19 mouse cellular contexts compared by ENCODE assay signal in genomic region chr2:172580536-172581265, GRCm38 (mm10). TPM values are rescaled to one million over a fixed set of nuclear protein-coding genes. Genes with fewer than 3 reads are reported as not detected.
DNase-seq lines count a peak whose midpoint lies in the region; ATAC-seq and TF ChIP-seq lines count a peak whose summit lies in the region.
"Had no signal": no experiment of that assay in that cellular context is flagged by ENCODE, and none has a peak within 500 bp of the region (broad histone marks: within the 10 kb centered on the region; RNA-seq: fewer than 3 reads in every experiment).

No protein-coding gene starts in this region.

- H3K4me3 ChIP-seq in forebrain, embryonic 15.5 days = no peak overlapping the region
- H3K4me3 ChIP-seq in forebrain, embryonic 12.5 days (replicated peaks) = no peak overlapping the region
- H3K4me3 ChIP-seq in midbrain, embryonic 10.5 days = no peak overlapping the region
- H3K4me3 ChIP-seq in midbrain, embryonic 15.5 days = no peak overlapping the region
- H3K4me3 ChIP-seq in forebrain, postnatal 0 days (ENCODE audit: low read depth, low read length) = no peak overlapping the region
- H3K4me3 ChIP-seq: embryonic facial prominence, embryonic 13.5 days; heart, embryonic 13.5 days; left cerebral cortex, adult 2 months; lung, embryonic 15.5 days had no signal

- TF ChIP-seq CTCF in forebrain, postnatal 0 days (IDR thresholded peaks at IDR 0.05; ENCODE audit: low read depth) = no peak

- no peaks in the 10 kb centered on the region for H3K27me3 ChIP-seq in forebrain, embryonic 15.5 days
- H3K27me3 ChIP-seq in forebrain, embryonic 12.5 days = no peaks in the 10 kb centered on the region; the same call in 1 of the 2 replicates
- H3K27me3 ChIP-seq in midbrain, embryonic 10.5 days (ENCODE audit: low read depth, poor library complexity, severe bottlenecking) = peaks cover 38% of the 10 kb centered on the region
- H3K27me3 ChIP-seq in midbrain, embryonic 15.5 days (replicated peaks) = peaks cover 7% of the 10 kb centered on the region; the same call in 1 of the 2 replicates
- no peaks in the 10 kb centered on the region for H3K27me3 ChIP-seq in forebrain, postnatal 0 days (ENCODE audit: insufficient read depth, low read length)
- H3K27me3 ChIP-seq: embryonic facial prominence, embryonic 13.5 days; lung, embryonic 15.5 days had no signal

- H3K9ac ChIP-seq in forebrain, embryonic 15.5 days (replicated peaks) = no peak overlapping the region
- H3K9ac ChIP-seq in forebrain, embryonic 12.5 days = no peak overlapping the region
- no peak overlapping the region for H3K9ac ChIP-seq in midbrain, embryonic 15.5 days
- no peak overlapping the region for H3K9ac ChIP-seq in forebrain, postnatal 0 days
- H3K9ac ChIP-seq: embryonic facial prominence, embryonic 13.5 days; heart, embryonic 13.5 days; lung, embryonic 15.5 days had no signal

- ATAC-seq in forebrain, embryonic 15.5 days (replicated peaks) = peak; percentile 64
- ATAC-seq in forebrain, embryonic 12.5 days (ENCODE audit: low FRiP score) = no peak
- ATAC-seq in midbrain, embryonic 15.5 days (replicated peaks) = no peak
- peak; percentile 47 for ATAC-seq in forebrain, postnatal 0 days
- ATAC-seq in granulocyte monocyte progenitor cell, adult 5-6 weeks (replicated peaks; ENCODE audit: poor library complexity, severe bottlenecking) = no peak

- peak; percentile 15 for DNase-seq in midbrain, embryonic 10.5 days (ENCODE audit: low spot score)
- DNase-seq in adrenal gland, postnatal 14 days = peak; percentile 51
- DNase-seq in forebrain, postnatal 0 days = no peak
- DNase-seq: cerebellum, postnatal 25 days; gastrocnemius, postnatal 25 days; kidney, adult 8-10 months; kidney, postnatal 4 days had no signal

- 47% methylated on average over 12 of the region's 12 CpGs for WGBS in forebrain, embryonic 15.5 days
- 49% methylated on average over 12 of the region's 12 CpGs for WGBS in forebrain, embryonic 12.5 days
- 61% methylated on average over 12 of the region's 12 CpGs for WGBS in midbrain, embryonic 10.5 days
- WGBS in midbrain, embryonic 15.5 days = 49% methylated on average over 12 of the region's 12 CpGs
- WGBS in forebrain, postnatal 0 days = 46% methylated on average over 12 of the region's 12 CpGs

- H3K9me3 ChIP-seq in forebrain, embryonic 15.5 days = no peaks in the 10 kb centered on the region
- no peaks in the 10 kb centered on the region for H3K9me3 ChIP-seq in forebrain, embryonic 12.5 days
- no peaks in the 10 kb centered on the region for H3K9me3 ChIP-seq in midbrain, embryonic 10.5 days (replicated peaks)
- H3K9me3 ChIP-seq in midbrain, embryonic 15.5 days = no peaks in the 10 kb centered on the region
- H3K9me3 ChIP-seq in forebrain, postnatal 0 days (ENCODE audit: low read length) = no peaks in the 10 kb centered on the region
- H3K9me3 ChIP-seq: embryonic facial prominence, embryonic 13.5 days; heart, embryonic 13.5 days; lung, embryonic 15.5 days had no signal

- peaks cover 24% of the 10 kb centered on the region for H3K4me1 ChIP-seq in forebrain, embryonic 15.5 days
- H3K4me1 ChIP-seq in forebrain, embryonic 12.5 days = peaks cover 23% of the 10 kb centered on the region
- peaks cover 16% of the 10 kb centered on the region for H3K4me1 ChIP-seq in midbrain, embryonic 10.5 days
- H3K4me1 ChIP-seq in midbrain, embryonic 15.5 days = peaks cover 9% of the 10 kb centered on the region
- peaks cover 7% of the 10 kb centered on the region for H3K4me1 ChIP-seq in forebrain, postnatal 0 days (ENCODE audit: insufficient read depth)
- H3K4me1 ChIP-seq: lung, embryonic 15.5 days had no signal

- H3K36me3 ChIP-seq in forebrain, embryonic 15.5 days = no peaks in the 10 kb centered on the region
- H3K36me3 ChIP-seq in forebrain, embryonic 12.5 days (replicated peaks) = no peaks in the 10 kb centered on the region
- H3K36me3 ChIP-seq in midbrain, embryonic 10.5 days = no peaks in the 10 kb centered on the region
- H3K36me3 ChIP-seq in midbrain, embryonic 15.5 days (replicated peaks) = no peaks in the 10 kb centered on the region
- no peaks in the 10 kb centered on the region for H3K36me3 ChIP-seq in forebrain, postnatal 0 days (ENCODE audit: insufficient read depth)
- H3K36me3 ChIP-seq: embryonic facial prominence, embryonic 13.5 days; heart, embryonic 13.5 days; lung, embryonic 15.5 days had no signal

- H3K27ac ChIP-seq in forebrain, embryonic 15.5 days (replicated peaks) = no peak overlapping the region
- no peak overlapping the region for H3K27ac ChIP-seq in forebrain, embryonic 12.5 days
- H3K27ac ChIP-seq in midbrain, embryonic 10.5 days (replicated peaks) = no peak overlapping the region
- H3K27ac ChIP-seq in midbrain, embryonic 15.5 days = no peak overlapping the region
- H3K27ac ChIP-seq in forebrain, postnatal 0 days (ENCODE audit: low read depth, low read length) = no peak overlapping the region
- H3K27ac ChIP-seq: embryonic facial prominence, embryonic 13.5 days; heart, embryonic 13.5 days; left cerebral cortex, adult 2 months; lung, embryonic 15.5 days had no signal

- H3K4me2 ChIP-seq in forebrain, embryonic 15.5 days (replicated peaks) = no peak overlapping the region
- H3K4me2 ChIP-seq in forebrain, embryonic 12.5 days = no peak overlapping the region
- H3K4me2 ChIP-seq in midbrain, embryonic 15.5 days = no peak overlapping the region
- H3K4me2 ChIP-seq in forebrain, postnatal 0 days (ENCODE audit: low read depth) = no peak overlapping the region
- H3K4me2 ChIP-seq: embryonic facial prominence, embryonic 13.5 days; heart, embryonic 13.5 days; liver, embryonic 11.5 days; lung, embryonic 15.5 days had no signal

RNA-seq across cellular contexts. Expression of gene Tfap2c, which starts 31.3 kb away (rescaled TPM):
- 25.6 and 30.2 TPM in 2 replicates for polyA plus RNA-seq in forebrain, embryonic 15.5 days (2015; fragmentation: Nextera tagmentation; extraction: Ambion mirVana)
- 35.0 and 35.8 TPM in 2 replicates for polyA plus RNA-seq in forebrain, embryonic 12.5 days (2016; fragmentation: Nextera tagmentation; extraction: Ambion mirVana)
- 4.4 and 6.3 TPM in 2 replicates for polyA plus RNA-seq in midbrain, embryonic 10.5 days (2016; fragmentation: Nextera tagmentation; extraction: Ambion mirVana)
- 0.34 and 0.79 TPM in 2 replicates for polyA plus RNA-seq in midbrain, embryonic 15.5 days (2015; fragmentation: Nextera tagmentation; extraction: Ambion mirVana)
- total RNA-seq in adrenal gland, postnatal 14 days (2021) = not detected in 2 replicates
- 3.3 and 3.7 TPM in 2 replicates for total RNA-seq in forebrain, postnatal 0 days (2014; rRNA removed)
- polyA plus RNA-seq in forebrain, postnatal 0 days (2015; fragmentation: Nextera tagmentation; extraction: Ambion mirVana) = 3.7 and 3.9 TPM in 2 replicates
- total RNA-seq in granulocyte monocyte progenitor cell, adult 5-6 weeks (2014; fragmentation: Nextera tagmentation) = not detected in 2 replicates
- total RNA-seq in granulocyte monocyte progenitor cell, adult 5-6 weeks (2017) = not detected in 2 replicates
- total RNA-seq: gastrocnemius, postnatal 25 days; hematopoietic stem cell, adult 5-6 weeks; megakaryocyte-erythroid progenitor cell, adult 5-6 weeks; MEL had no signal

Comparison
In these comparisons a context has a peak if more than half of its experiments do, and no peak if none do; other contexts are left out.
1. ATAC-seq: peak in forebrain, embryonic 15.5 days (single experiment) and forebrain, postnatal 0 days (single experiment); none in forebrain, embryonic 12.5 days (single experiment), midbrain, embryonic 15.5 days (single experiment) and granulocyte monocyte progenitor cell, adult 5-6 weeks (single experiment).